In genomic region chr10:60536098-60536811, GRCm38 (mm10) we compare ENCODE assay signal across 8 mouse cellular contexts.
DNase-seq lines count a peak whose midpoint lies in the region; ATAC-seq and TF ChIP-seq lines count a peak whose summit lies in the region.

No protein-coding gene starts in this region.

- ATAC-seq in kidney, postnatal 0 days (replicated peaks; ENCODE audit: low FRiP score, low read depth), result no peak
- no peak for ATAC-seq in forebrain, embryonic 12.5 days (ENCODE audit: low FRiP score)
- peak; percentile 49; the same call in 1 of the 2 replicates for ATAC-seq in midbrain, embryonic 13.5 days

- H3K27me3 ChIP-seq in kidney, postnatal 0 days (ENCODE audit: insufficient read depth, low read length), result no peaks in the 10 kb centered on the region
- peaks cover 10% of the 10 kb centered on the region for H3K27me3 ChIP-seq in forebrain, embryonic 12.5 days
- H3K27me3 ChIP-seq in midbrain, embryonic 13.5 days, result peaks cover 7% of the 10 kb centered on the region; the same call in 1 of the 2 replicates

- intact Hi-C loops in left cerebral cortex, postnatal 4 days (cut with DNase I), result loop anchor here (10.0 kb wide), 1 partner anchor 149 kb away; no protein-coding TSS in a partner anchor

- TF ChIP-seq CTCF in kidney, postnatal 0 days (IDR thresholded peaks at IDR 0.05; ENCODE audit: low read depth), result no peak

- peak; percentile 60 for DNase-seq in kidney, postnatal 0 days (ENCODE audit: low spot score)
- no peak for DNase-seq in kidney, adult 18-20 months
- peak; percentile 51 to 61 for DNase-seq in kidney, postnatal 4 days
- no peak for DNase-seq in left cerebral cortex, postnatal 4 days
- DNase-seq in layer of hippocampus, adult 18-20 months (ENCODE audit: low spot score in 2 of 2), result no peak
- DNase-seq in frontal cortex, postnatal 10 days (ENCODE audit: low spot score in 2 of 2), result no peak

- no peak overlapping the region for H3K4me3 ChIP-seq in kidney, postnatal 0 days (replicated peaks; ENCODE audit: low read depth, low read length)
- H3K4me3 ChIP-seq in forebrain, embryonic 12.5 days (replicated peaks), result no peak overlapping the region
- H3K4me3 ChIP-seq in midbrain, embryonic 13.5 days (replicated peaks), result no peak overlapping the region

- peak overlapping the region; percentile 8; the same call in 1 of the 2 replicates for H3K4me2 ChIP-seq in kidney, postnatal 0 days (ENCODE audit: low read length)
- H3K4me2 ChIP-seq in forebrain, embryonic 12.5 days, result peak overlapping the region; percentile 30
- 0 out of 2 replicates have a peak overlapping the region, but pooled peaks have one; percentile 20 for H3K4me2 ChIP-seq in midbrain, embryonic 13.5 days (replicated peaks)

- WGBS in kidney, postnatal 0 days, result 17% methylated on average over 12 of the region's 14 CpGs
- WGBS in forebrain, embryonic 12.5 days, result 12% methylated on average over 13 of the region's 14 CpGs
- WGBS in midbrain, embryonic 13.5 days, result 20% methylated on average over 12 of the region's 14 CpGs

- no peak overlapping the region for H3K9ac ChIP-seq in kidney, postnatal 0 days (ENCODE audit: low read depth, low read length)
- no peak overlapping the region for H3K9ac ChIP-seq in forebrain, embryonic 12.5 days
- no peak overlapping the region for H3K9ac ChIP-seq in midbrain, embryonic 13.5 days (replicated peaks)

- no peaks in the 10 kb centered on the region for H3K36me3 ChIP-seq in kidney, postnatal 0 days (ENCODE audit: insufficient read depth, low read length)
- H3K36me3 ChIP-seq in forebrain, embryonic 12.5 days (replicated peaks), result no peaks in the 10 kb centered on the region
- H3K36me3 ChIP-seq in midbrain, embryonic 13.5 days, result no peaks in the 10 kb centered on the region

- H3K4me1 ChIP-seq in kidney, postnatal 0 days (replicated peaks; ENCODE audit: insufficient read depth, low read length), result no peaks in the 10 kb centered on the region
- H3K4me1 ChIP-seq in forebrain, embryonic 12.5 days, result no peaks in the 10 kb centered on the region; the same call in 1 of the 2 replicates
- 0 out of 2 replicates have a peak, but pooled peaks cover 4% of the 10 kb centered on the region for H3K4me1 ChIP-seq in midbrain, embryonic 13.5 days (replicated peaks)

- H3K27ac ChIP-seq in kidney, postnatal 0 days, result no peak overlapping the region
- no peak overlapping the region for H3K27ac ChIP-seq in forebrain, embryonic 12.5 days
- no peak overlapping the region for H3K27ac ChIP-seq in midbrain, embryonic 13.5 days

- no peaks in the 10 kb centered on the region for H3K9me3 ChIP-seq in kidney, postnatal 0 days (replicated peaks; ENCODE audit: low read length)
- no peaks in the 10 kb centered on the region for H3K9me3 ChIP-seq in forebrain, embryonic 12.5 days
- H3K9me3 ChIP-seq in midbrain, embryonic 13.5 days, result no peaks in the 10 kb centered on the region

Comparison
In these comparisons a context has a peak if more than half of its experiments do, and no peak if none do; other contexts are left out.
1. DNase-seq: peak in kidney, postnatal 0 days (single experiment) and kidney, postnatal 4 days (2 of 2); none in kidney, adult 18-20 months (single experiment), left cerebral cortex, postnatal 4 days (single experiment), layer of hippocampus, adult 18-20 months (0 of 2) and frontal cortex, postnatal 10 days (0 of 2).
2. Peak in every context shown above with its lines, with median percentiles within 50 percentile points of each other: H3K4me2 ChIP-seq.